Mouse (Mus musculus) urinary bladder, postnatal 36 days (tissue): ENCODE results near the gene Atp5mpl.

Source experiments
- DNase-seq, 2 experiments: peaks; one replicate each; pipeline ENCODE4 v3.0.0; 2022; ENCODE audit warnings: low spot score in 2 of 2, mixed read lengths in 1 of 2

Atp5mpl gene

GRCm38 (mm10) chr12:111966683-111967173 lies at the start of gene Atp5mpl:
Atp5mpl (minus strand) TSS chr12:111966977.
- DNase-seq = peak; percentile 93 to 95

GRCm38 (mm10) chr12:112016346-112016745 lies 49.6 kb upstream of the Atp5mpl start:
- no peak for DNase-seq

GRCm38 (mm10) chr12:112013271-112013801 lies 46.6 kb upstream of the Atp5mpl start:
- DNase-seq = no peak

DNA sequence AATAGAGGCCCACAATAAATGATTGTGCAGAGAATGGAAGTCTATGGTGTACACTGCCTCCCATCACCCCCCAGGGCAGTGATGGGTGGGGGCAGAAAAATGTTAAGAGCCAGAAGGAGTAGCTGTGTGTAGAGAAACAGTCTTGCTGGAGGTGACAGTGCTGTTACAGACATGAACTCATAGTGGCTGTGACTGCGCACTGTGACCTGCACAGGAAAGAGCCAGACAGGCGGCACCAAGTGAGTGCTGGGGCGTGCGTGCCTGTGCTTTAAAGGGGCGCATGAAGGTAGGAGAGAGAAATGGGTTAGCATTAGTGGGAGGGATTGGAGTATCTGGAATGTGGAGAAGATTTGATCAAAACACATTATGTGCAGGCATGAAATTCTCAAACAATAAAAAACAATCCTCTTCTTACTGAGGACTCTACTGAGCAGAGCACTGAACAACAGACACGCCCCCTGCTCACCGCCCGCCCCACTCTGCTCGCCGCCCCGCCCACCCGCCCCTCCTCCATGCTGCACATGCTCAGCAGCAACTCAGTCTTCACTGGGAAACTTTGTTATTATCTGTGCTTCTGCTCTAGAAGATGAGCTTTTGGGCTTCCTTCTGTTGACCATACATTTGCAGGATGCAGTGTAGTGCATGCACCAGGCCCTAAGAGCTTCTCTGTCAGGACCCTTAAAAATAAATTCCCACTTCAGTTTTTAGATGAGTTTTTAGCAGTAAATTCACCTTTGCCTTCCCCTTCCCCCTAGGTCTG lies 45.9 kb upstream of the Atp5mpl start:
- DNase-seq = no peak

GRCm38 (mm10) chr12:112001223-112001622 lies 34.4 kb upstream of the Atp5mpl start:
- DNase-seq = peak; percentile 39 to 61

GRCm38 (mm10) chr12:111999735-112000134 lies 33.0 kb upstream of the Atp5mpl start:
- DNase-seq = no peak

DNA sequence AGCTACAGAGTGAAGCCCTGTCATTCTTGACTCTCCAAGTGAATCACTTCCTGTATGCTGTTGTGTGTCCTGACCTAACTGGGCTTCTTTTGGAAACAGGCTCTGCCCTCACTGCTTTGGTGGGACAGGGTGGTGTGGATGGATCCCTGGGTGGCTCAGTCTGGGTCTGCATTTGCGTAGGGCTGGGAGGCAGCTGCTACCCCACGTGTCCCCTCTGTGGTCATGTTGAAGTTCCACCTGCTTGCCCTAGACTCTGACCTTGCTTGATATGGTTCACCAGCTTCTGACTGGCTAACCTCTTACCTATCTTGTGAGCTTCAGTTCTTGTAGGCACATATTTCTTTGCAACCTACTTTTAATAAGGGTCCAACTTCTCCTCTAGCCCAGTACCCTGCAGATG lies 28.4 kb upstream of the Atp5mpl start:
- DNase-seq = no peak

DNA sequence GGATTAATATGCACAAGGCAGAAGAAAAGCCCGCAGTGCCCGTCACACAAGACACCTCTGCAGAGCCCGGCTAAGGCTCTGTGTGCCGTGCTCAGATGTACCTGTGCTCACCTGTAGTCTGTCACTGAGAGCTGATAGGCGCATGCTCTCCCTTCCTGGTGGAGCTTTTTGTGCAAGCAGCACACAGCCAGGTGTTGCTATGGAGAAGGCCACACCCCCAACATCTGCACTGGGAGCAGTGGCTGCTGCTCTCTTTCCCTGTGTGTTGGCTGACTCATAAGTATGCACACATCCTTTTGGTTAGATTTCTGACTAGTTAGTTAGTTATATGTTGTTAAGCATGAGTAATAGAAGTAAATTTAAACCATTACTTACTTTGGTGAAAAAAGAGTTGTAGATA lies 25.8 kb upstream of the Atp5mpl start:
- no peak for DNase-seq

DNA sequence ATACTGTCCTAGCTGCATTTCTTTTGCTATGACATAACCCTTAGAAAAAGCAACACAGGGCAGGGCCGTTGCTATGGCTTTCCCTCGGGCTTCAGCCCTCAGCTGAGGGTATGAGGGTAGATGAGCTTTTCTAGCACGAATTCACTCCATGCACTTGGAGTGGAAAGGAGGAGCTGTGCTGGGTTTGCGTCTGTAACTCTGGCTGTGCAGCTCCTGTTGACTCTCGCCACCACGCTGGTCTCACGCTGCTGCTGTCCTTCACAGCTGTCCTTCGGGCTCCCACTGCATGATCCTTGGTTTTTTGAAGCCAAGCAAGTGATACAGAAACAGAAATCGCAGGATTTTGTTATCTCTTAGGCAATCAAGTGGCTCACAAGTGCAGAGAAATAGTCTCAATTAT lies 20.0 kb upstream of the Atp5mpl start:
- no peak for DNase-seq

- no peak for DNase-seq
Observed at GRCm38 (mm10) chr12:111983165-111983564, 16.4 kb upstream of the Atp5mpl start.

DNA sequence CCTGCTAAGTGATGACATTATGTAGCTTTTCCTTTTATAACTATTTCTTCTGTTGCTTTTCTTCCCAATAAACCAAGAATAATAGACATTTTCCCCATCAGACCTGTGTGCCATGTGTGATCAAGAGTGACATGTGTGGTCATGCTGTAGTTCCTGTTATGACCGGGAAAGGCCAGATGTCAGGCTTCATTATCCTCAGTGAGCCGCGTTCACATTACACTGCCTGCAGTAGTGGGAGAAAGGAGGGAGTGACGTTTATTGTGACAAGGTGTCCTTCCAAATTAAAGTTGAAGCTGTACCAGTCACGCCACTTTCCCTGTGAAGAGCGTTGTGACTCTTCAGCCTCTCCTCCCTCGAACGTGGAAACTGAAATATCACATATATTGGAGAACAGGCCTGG lies 15.1 kb upstream of the Atp5mpl start:
- DNase-seq = no peak

DNA sequence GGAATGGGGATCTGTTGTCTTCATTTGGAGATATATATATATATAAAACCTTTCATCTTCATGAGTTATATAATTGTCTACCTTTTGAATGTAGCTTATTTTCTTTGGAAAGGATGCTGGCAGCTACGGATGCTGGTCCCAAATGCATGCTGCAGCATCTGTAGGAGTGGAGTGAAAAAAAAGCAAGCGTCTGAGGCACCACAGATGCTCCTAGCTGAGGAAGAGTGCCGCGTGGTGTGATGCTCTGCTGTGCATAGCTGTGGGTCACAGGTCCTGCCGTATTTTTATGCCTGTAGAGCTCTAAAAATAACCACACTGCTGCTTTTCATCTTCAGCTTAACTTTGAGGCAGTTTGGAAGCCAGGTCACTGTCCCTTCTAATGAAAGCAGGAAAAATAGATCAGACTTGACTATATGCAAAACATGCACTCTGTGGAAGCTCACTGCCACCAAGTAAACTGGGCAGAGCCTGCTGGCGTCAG lies 14.2 kb upstream of the Atp5mpl start, which contains the start of gene Rd3l:
Gene Rd3l, minus strand, starts transcription at position 431 of the 481 bp plus-strand sequence.
- DNase-seq = no peak

- DNase-seq = no peak
Observed at GRCm38 (mm10) chr12:111978274-111978673, 11.5 kb upstream of the Atp5mpl start.

- DNase-seq = no peak
Observed at GRCm38 (mm10) chr12:111977138-111977537, 10.4 kb upstream of the Atp5mpl start.

GRCm38 (mm10) chr12:111974578-111974977 lies 7.8 kb upstream of the Atp5mpl start:
- no peak for DNase-seq

- DNase-seq = no peak
Observed at GRCm38 (mm10) chr12:111972504-111972903, 5.7 kb upstream of the Atp5mpl start.

- no peak for DNase-seq
Observed at GRCm38 (mm10) chr12:111971231-111971686, 4.5 kb upstream of the Atp5mpl start, which contains the start of gene Tdrd9. Tdrd9 (plus strand) TSS chr12:111971559.

DNA sequence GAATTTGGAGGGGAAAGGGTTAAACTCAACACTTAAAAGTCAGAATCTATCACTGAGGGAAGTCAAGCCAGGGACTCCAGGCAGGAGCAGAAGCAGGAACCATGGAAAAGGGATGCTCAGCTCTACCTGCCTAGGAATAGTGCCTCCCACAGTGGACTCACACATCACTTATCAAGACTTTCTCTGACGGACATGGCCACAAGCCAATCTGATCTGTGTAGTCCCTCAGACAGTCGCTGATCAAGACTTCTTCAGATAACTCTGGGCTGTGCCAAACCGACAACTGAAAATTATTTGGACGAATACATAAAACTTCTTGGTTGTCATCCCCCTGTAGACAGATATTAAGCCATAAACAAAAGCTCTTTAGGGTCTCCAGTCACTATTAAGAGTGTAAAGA lies 3.3 kb upstream of the Atp5mpl start:
- no peak for DNase-seq

- no peak for DNase-seq
Observed at GRCm38 (mm10) chr12:111963339-111963738, 3.4 kb downstream of the Atp5mpl start.

GRCm38 (mm10) chr12:111958101-111958865 lies 8.5 kb downstream of the Atp5mpl start:
- peak; percentile 69 to 70 for DNase-seq

- no peak for DNase-seq
Observed at GRCm38 (mm10) chr12:111956173-111956572, 10.6 kb downstream of the Atp5mpl start.

- DNase-seq = no peak
Observed at GRCm38 (mm10) chr12:111951701-111952100, 15.1 kb downstream of the Atp5mpl start.
